Mouse (Mus musculus) macrophage (primary cell): ENCODE results near the gene C2cd2. TPM values are rescaled to one million over a fixed set of nuclear protein-coding genes. Genes with fewer than 3 reads are reported as not detected.
"Not testable (repeated sequence)": the region's sequence is repeated elsewhere in the genome, so short reads cannot be mapped to it uniquely, and the experiment has no call there.

ENCODE experiments used
- H3K27ac ChIP-seq: fragments of 350-480 bp; formaldehyde crosslinking; 2 replicates; pipeline ENCODE4 v1.9.0; 2021
- H3K36me3 ChIP-seq: fragments of 350-480 bp; formaldehyde crosslinking; 2 replicates; pipeline ENCODE4 v1.9.0; 2021; ENCODE audit errors: inconsistent target
- H3K4me3 ChIP-seq: fragments of 350-480 bp; formaldehyde crosslinking; 2 replicates; pipeline ENCODE4 v1.9.0; 2021; ENCODE audit errors: inconsistent target
- H3K79me2 ChIP-seq: fragments of 350-480 bp; formaldehyde crosslinking; 2 replicates; pipeline ENCODE4 v1.9.0; 2021; ENCODE audit errors: inconsistent target
- WGBS: methylation state at CpG from one replicate; pipeline ENCODE4 v1.1.7; 2026; ENCODE audit warnings: inconsistent platforms; ENCODE audit not compliant: missing documents; 5-methylcytosine and 5-hydroxymethylcytosine counted together
- polyA plus RNA-seq: library from polyadenylated mRNA; stranded (reverse); fragments of 250-400 nt; gene quantifications from 3 replicates; pipeline ENCODE4 v1.2.4, GENCODE M21; 2018; ENCODE audit warnings: inconsistent platforms

C2cd2 gene
- polyA plus RNA-seq, 1 experiment from 2014 or later, result 22.8 TPM

- Histone ChIP-seq H3K79me2 (peaks cover 74% of the 10 kb centered on the region), H3K36me3 (peaks cover 13% of the 10 kb centered on the region; the same call in 1 of the 2 replicates), H3K4me3 (no peak overlapping the region), H3K27ac (no peak overlapping the region)
Observed at GRCm38 (mm10) chr16:97958401-97958973, 3.9 kb downstream of the C2cd2 start.

DNA sequence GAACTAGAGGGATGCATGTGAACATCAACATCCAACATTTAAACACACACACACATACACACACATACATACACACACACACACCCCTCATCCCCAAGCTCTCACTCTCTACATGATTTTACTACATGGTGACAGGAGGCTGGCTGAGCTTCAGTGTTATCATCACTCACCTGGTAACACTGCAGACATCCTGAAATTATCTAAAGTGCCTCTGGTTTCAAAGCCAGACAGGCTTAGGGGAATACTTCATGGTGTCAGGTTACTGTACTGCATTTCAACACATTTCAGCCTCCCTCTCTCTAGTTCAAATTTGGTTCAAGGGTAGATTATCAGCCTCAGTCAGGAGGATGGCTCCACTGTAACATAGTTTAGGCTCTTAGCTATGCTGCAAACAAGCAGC lies 4.8 kb downstream of the C2cd2 start:
- H3K27ac ChIP-seq, result no peak overlapping the region

DNA sequence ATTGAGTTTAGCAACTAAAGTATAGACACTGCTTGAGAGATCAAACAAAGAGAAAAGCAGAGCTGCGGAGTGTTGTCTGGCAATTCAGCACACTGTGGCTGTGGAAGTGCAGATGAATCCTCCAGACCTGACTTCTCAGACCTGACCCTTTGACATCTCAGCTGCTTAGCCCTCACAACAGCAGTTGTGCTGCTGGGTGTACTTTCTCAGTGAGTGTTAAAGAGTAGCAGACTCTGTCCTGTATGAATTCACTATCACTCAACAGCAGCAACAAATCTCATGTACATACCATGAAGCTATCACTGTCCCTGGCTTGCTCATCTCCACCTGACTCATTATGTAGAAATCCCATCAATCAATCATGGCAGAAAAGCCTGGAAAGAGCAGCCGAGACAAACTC lies 6.4 kb downstream of the C2cd2 start:
- Histone ChIP-seq H3K27ac (no peak overlapping the region), H3K4me3 (no peak overlapping the region), H3K36me3 (peaks cover 34% of the 10 kb centered on the region), H3K79me2 (peaks cover 82% of the 10 kb centered on the region)
- 92% methylated on average over 2 of the region's 2 CpGs for WGBS

More for the DNA sequence above, 4.8 kb downstream of the C2cd2 start:
- H3K4me3 ChIP-seq, result no peak overlapping the region
- peaks cover 82% of the 10 kb centered on the region for H3K79me2 ChIP-seq
- H3K36me3 ChIP-seq, result peaks cover 17% of the 10 kb centered on the region

- Histone ChIP-seq H3K4me3 (no peak overlapping the region), H3K27ac (peak overlapping the region; percentile 72), H3K79me2 (peaks cover 55% of the 10 kb centered on the region), H3K36me3 (peaks cover 50% of the 10 kb centered on the region)
- 93% methylated on average over 2 of the region's 2 CpGs for WGBS
Observed at GRCm38 (mm10) chr16:97953300-97953699, 9.1 kb downstream of the C2cd2 start.

DNA sequence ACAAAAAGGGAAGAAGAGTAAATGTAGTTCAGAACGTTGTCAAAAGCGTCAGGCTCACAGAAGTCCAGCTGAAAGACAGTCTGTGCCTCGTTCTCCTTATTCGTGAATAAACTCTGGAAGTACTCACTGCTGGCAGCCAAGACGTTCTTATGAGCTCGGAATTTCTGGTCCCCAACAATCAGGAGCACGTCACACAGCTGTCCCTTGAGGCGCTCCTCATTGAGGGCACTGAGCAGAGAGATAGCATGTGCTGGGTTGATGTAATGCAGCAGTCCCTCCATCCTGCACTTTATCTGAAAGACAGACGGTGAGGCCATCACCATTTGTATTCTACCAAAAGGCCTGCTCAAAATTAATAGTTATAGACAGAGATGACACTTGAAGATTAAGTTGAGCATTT lies 9.6 kb downstream of the C2cd2 start:
- peaks cover 50% of the 10 kb centered on the region for H3K79me2 ChIP-seq
- H3K36me3 ChIP-seq, result peaks cover 50% of the 10 kb centered on the region
- H3K4me3 ChIP-seq, result no peak overlapping the region
- H3K27ac ChIP-seq, result no peak overlapping the region
- 97% methylated on average over 9 of the region's 9 CpGs for whole genome bisulfite sequencing

DNA sequence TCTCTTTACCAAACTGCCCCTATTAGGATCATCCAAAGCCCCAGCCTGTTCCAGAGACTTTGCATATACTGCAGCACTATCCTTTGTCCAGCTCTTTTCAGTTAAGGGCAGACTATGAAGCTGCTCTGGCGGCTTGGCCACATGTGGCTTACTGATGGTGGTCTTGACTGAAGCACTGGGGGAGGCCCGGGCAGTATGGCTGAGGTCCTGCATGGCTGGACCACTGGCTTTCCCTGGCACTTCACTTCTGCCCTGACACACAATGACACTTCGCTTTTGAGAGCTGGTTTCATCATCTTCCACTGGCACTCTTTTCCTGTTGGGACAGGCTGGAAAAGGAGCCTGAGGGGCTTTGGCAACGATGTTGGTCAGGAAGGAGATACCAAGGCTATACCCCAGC lies 10.0 kb downstream of the C2cd2 start:
- WGBS, result 98% methylated on average over 4 of the region's 4 CpGs
- Histone ChIP-seq H3K4me3 (no peak overlapping the region), H3K79me2 (peaks cover 46% of the 10 kb centered on the region), H3K27ac (no peak overlapping the region), H3K36me3 (peaks cover 50% of the 10 kb centered on the region)

DNA sequence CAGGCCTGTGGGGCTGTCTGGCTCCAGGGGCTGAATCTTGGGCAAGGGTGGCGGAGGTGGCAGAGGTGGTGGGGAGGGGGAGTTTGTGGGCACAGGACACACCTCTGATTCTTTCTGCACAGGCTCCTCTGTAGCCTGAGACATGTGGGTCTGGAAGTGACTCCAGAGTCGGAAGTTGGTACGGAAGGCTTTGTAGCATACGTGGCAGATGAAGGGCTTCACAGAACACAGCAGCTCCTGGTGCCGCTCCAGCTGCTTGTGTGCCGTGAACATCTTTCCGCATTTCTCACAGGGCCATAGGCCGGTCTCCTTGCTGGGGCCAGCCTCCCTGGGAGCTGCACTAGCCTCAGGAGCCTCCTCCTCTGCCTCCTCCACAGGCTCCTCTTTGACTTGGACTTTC lies 12.3 kb downstream of the C2cd2 start:
- H3K36me3 ChIP-seq, result peaks cover 37% of the 10 kb centered on the region
- H3K27ac ChIP-seq, result no peak overlapping the region
- WGBS, result 93% methylated on average over 8 of the region's 8 CpGs
- peaks cover 23% of the 10 kb centered on the region for H3K79me2 ChIP-seq
- no peak overlapping the region for H3K4me3 ChIP-seq

DNA sequence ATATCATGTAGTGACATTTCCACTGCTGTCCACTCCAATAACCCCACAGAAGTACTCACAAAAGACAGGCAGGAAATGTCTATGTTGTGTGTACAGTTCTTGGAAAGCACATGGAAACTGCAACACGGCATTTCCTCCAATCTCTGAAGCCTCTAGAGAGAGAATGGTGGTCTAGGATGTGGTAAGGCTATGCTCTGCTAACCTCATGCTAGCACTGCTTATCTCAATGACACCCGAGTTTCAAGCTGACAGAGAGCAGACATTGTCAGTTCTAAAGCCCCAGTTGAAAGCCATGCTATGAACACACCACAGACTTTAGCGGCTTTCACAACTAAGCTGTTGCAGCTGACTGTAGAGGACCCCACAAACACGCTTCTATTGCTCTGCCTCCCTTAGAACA lies 13.6 kb downstream of the C2cd2 start:
- WGBS, result 94% methylated on average over 4 of the region's 4 CpGs
- H3K36me3 ChIP-seq, result peaks cover 37% of the 10 kb centered on the region

GRCm38 (mm10) chr16:97946993-97947392 lies 15.4 kb downstream of the C2cd2 start:
- not testable (repeated sequence) for H3K79me2 ChIP-seq, H3K27ac ChIP-seq, H3K4me3 ChIP-seq
- 0% methylated on average over 1 of the region's 2 CpGs for WGBS
- peaks cover 27% of the 10 kb centered on the region for H3K36me3 ChIP-seq

More for the DNA sequence above, 13.6 kb downstream of the C2cd2 start:
- peaks cover 19% of the 10 kb centered on the region for H3K79me2 ChIP-seq
- no peak overlapping the region for H3K27ac ChIP-seq
- no peak overlapping the region for H3K4me3 ChIP-seq

DNA sequence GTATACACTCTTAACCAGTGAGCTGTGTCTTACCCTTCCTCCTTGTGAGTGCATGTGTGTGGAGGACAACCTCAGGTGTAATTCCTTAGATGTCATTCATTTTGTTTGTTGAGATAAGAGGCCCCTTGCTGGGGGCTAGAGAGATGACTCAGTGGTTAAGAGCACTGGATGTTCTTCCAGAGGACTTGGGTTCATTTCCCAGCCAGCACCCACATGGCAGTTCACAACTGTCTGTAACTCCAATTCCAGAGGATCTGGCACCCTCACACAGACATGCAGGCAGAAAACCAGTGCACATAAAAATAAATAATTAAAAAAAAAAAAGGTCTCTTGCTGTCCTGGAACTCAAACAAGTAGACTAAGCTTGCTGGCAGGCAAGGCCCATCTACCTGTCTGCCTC lies 20.6 kb downstream of the C2cd2 start:
- no peaks in the 10 kb centered on the region for H3K79me2 ChIP-seq
- H3K36me3 ChIP-seq, result no peaks in the 10 kb centered on the region
- H3K4me3 ChIP-seq, result no peak overlapping the region
- no peak overlapping the region for H3K27ac ChIP-seq

- WGBS, result 91% methylated on average over 3 of the region's 3 CpGs
- H3K4me3 ChIP-seq, result no peak overlapping the region
- no peaks in the 10 kb centered on the region for H3K79me2 ChIP-seq
- no peaks in the 10 kb centered on the region for H3K36me3 ChIP-seq
- no peak overlapping the region for H3K27ac ChIP-seq
Observed at GRCm38 (mm10) chr16:97940471-97940973, 21.9 kb downstream of the C2cd2 start.

GRCm38 (mm10) chr16:97935815-97936214 lies 26.6 kb downstream of the C2cd2 start:
- H3K27ac ChIP-seq, result no peak overlapping the region
- H3K4me3 ChIP-seq, result no peak overlapping the region
- no peaks in the 10 kb centered on the region for H3K79me2 ChIP-seq
- no peaks in the 10 kb centered on the region for H3K36me3 ChIP-seq
- WGBS, result 89% methylated on average over 3 of the region's 3 CpGs

DNA sequence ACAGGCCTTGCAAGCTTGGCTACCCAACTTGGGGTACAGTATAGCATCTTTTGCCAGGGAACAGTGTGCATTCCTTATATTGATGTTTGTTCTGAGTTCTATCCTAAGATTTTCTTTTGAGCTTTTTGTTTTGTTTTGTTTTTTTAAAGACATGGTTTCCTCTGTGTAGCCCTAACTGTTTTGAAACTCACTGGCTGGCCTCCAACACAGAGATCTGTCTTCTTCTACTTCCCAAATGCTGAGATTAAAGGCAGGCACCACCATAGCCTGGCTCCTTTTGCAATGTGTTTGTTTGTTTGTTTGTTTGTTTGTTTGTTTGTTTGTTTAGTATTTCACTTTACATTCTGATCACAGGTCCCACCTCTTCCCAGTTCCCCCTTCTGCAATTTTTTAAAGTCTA lies 32.2 kb downstream of the C2cd2 start:
- no peak overlapping the region for H3K27ac ChIP-seq
- no peak overlapping the region for H3K4me3 ChIP-seq
- no peaks in the 10 kb centered on the region for H3K79me2 ChIP-seq
- H3K36me3 ChIP-seq, result no peaks in the 10 kb centered on the region

GRCm38 (mm10) chr16:97929520-97929919 lies 32.9 kb downstream of the C2cd2 start:
- H3K27ac ChIP-seq, result no peak overlapping the region
- 88% methylated on average over 1 of the region's 1 CpGs for WGBS
- H3K79me2 ChIP-seq, result no peaks in the 10 kb centered on the region
- no peak overlapping the region for H3K4me3 ChIP-seq
- no peaks in the 10 kb centered on the region for H3K36me3 ChIP-seq

GRCm38 (mm10) chr16:97927331-97927938 lies 35.0 kb downstream of the C2cd2 start:
- no peak overlapping the region for H3K4me3 ChIP-seq
- no peaks in the 10 kb centered on the region for H3K79me2 ChIP-seq
- 59% methylated on average over 3 of the region's 3 CpGs for WGBS
- no peak overlapping the region for H3K27ac ChIP-seq
- H3K36me3 ChIP-seq, result no peaks in the 10 kb centered on the region

DNA sequence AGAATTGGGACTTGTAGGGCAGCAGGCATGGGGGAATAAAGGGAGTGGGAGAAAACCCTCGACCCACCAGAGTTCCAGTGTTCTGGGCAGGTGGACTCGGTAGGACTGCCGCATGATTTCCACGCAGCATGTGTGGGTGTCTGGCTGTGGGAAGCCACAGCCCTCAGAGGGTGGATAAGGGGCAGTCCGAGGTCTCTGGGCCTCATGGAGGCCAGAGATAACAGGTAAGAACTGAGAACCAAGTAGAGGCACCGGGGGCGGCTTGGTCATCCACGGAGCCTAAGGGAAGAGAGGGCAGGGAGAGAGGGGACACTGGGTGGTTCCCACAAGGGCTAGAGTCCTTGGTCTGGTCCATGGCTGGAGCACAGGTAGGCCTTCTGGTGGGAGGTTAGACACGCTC lies 36.0 kb downstream of the C2cd2 start:
- no peak overlapping the region for H3K4me3 ChIP-seq
- H3K79me2 ChIP-seq, result no peaks in the 10 kb centered on the region
- 94% methylated on average over 9 of the region's 9 CpGs for WGBS
- H3K36me3 ChIP-seq, result no peaks in the 10 kb centered on the region
- no peak overlapping the region for H3K27ac ChIP-seq
